Mouse (Mus musculus) midbrain, embryonic 16.5 days (tissue): ENCODE data around the gene Megf11. TPM values are rescaled to one million over a fixed set of nuclear protein-coding genes. Genes with fewer than 3 reads are reported as not detected.
A peak's percentile ranks its signal among the peaks of the same experiment; 100 is the strongest.
"Not testable (repeated sequence)": the region's sequence is repeated elsewhere in the genome, so short reads cannot be mapped to it uniquely, and the experiment has no call there.

Source experiments
- ATAC-seq: fragments of 200-750 bp; cut with Nextera tagmentation; 2 replicates; pipeline ENCODE4 v1.8.0; 2017; ENCODE audit warnings: moderate TSS enrichment
- H3K27ac ChIP-seq: fragments of 300-500 bp; sonication (generic); 2 replicates; pipeline ENCODE4 v1.5.1; 2014; ENCODE audit warnings: mild to moderate bottlenecking, low read length, mixed read lengths
- H3K27me3 ChIP-seq: fragments of 300-500 bp; sonication (generic); 2 replicates; pipeline ENCODE4 v1.6.1; 2014; ENCODE audit warnings: low read depth, low read length, mixed read lengths; ENCODE audit not compliant: control insufficient read depth, insufficient read depth
- H3K36me3 ChIP-seq: fragments of 300-500 bp; sonication (generic); 2 replicates; pipeline ENCODE4 v1.6.1; 2014; ENCODE audit warnings: mild to moderate bottlenecking, low read length, moderate library complexity, mixed read lengths; ENCODE audit not compliant: control insufficient read depth, insufficient read depth
- H3K4me1 ChIP-seq: fragments of 300-500 bp; sonication (generic); 2 replicates; pipeline ENCODE4 v1.6.1; 2014; ENCODE audit warnings: mild to moderate bottlenecking, low read length, mixed read lengths; ENCODE audit not compliant: control insufficient read depth, insufficient read depth
- H3K4me2 ChIP-seq: fragments of 300-500 bp; sonication (generic); 2 replicates; pipeline ENCODE4 v1.6.1; 2014; ENCODE audit warnings: mild to moderate bottlenecking, low read length, mixed read lengths
- H3K4me3 ChIP-seq: fragments of 300-500 bp; sonication (generic); 2 replicates; pipeline ENCODE4 v1.5.1; 2014; ENCODE audit warnings: low read depth, mild to moderate bottlenecking, low read length, moderate library complexity, mixed read lengths
- H3K9ac ChIP-seq: fragments of 300-500 bp; sonication (generic); 2 replicates; pipeline ENCODE4 v1.6.1; 2014; ENCODE audit warnings: low read depth, low read length, mixed read lengths
- H3K9me3 ChIP-seq: fragments of 300-500 bp; sonication (generic); replicated peaks from 2 replicates; pipeline ENCODE4 v1.6.1; 2014; ENCODE audit warnings: mild to moderate bottlenecking, low read length, mixed read lengths; ENCODE audit not compliant: control insufficient read depth, poor library complexity, severe bottlenecking
- WGBS: fragments of 180-500 bp; shearing (Covaris S2); extraction: QIAGEN DNeasy Blood & Tissue Kit; methylation state at CpG from one replicate; pipeline ENCODE4 v1.1.7; 2014; 5-methylcytosine and 5-hydroxymethylcytosine counted together
- polyA plus RNA-seq: library from polyadenylated mRNA; unstranded; fragments of >200 nt; fragmentation: Nextera tagmentation; extraction: Ambion mirVana; gene quantifications from 2 replicates; pipeline ENCODE4 v1.2.1, GENCODE M21; 2015

Gene Megf11
- polyA plus RNA-seq, 1 experiment from 2014 or later, result 20.5 TPM

GRCm38 (mm10) chr9:64470806-64471205, 85.4 kb downstream of the Megf11 start:
- no peak overlapping the region for H3K4me3 ChIP-seq
- no peaks in the 10 kb centered on the region for H3K27me3 ChIP-seq
- 100% methylated on average over 1 of the region's 1 CpGs for WGBS
- no peak overlapping the region for H3K9ac ChIP-seq
- no peak overlapping the region for H3K27ac ChIP-seq
- peaks cover 14% of the 10 kb centered on the region for H3K4me1 ChIP-seq
- ATAC-seq, result no peak
- no peak overlapping the region for H3K4me2 ChIP-seq
- H3K9me3 ChIP-seq, result no peaks in the 10 kb centered on the region
- no peaks in the 10 kb centered on the region for H3K36me3 ChIP-seq

- Histone ChIP-seq H3K4me2 (no peak overlapping the region), H3K4me3 (no peak overlapping the region), H3K27me3 (no peaks in the 10 kb centered on the region), H3K4me1 (peaks cover 18% of the 10 kb centered on the region), H3K9ac (no peak overlapping the region), H3K27ac (no peak overlapping the region), H3K36me3 (no peaks in the 10 kb centered on the region), H3K9me3 (no peaks in the 10 kb centered on the region)
- ATAC-seq, result no peak
- WGBS, result 85% methylated on average over 3 of the region's 3 CpGs
Observed at GRCm38 (mm10) chr9:64471336-64471735, 85.9 kb downstream of the Megf11 start.

GRCm38 (mm10) chr9:64472165-64472564, 86.7 kb downstream of the Megf11 start:
- H3K4me2 ChIP-seq, result no peak overlapping the region
- H3K27me3 ChIP-seq, result no peaks in the 10 kb centered on the region
- no peak overlapping the region for H3K27ac ChIP-seq
- no peaks in the 10 kb centered on the region for H3K36me3 ChIP-seq
- peaks cover 18% of the 10 kb centered on the region for H3K4me1 ChIP-seq
- H3K4me3 ChIP-seq, result no peak overlapping the region
- no peak for ATAC-seq
- H3K9ac ChIP-seq, result no peak overlapping the region
- no peaks in the 10 kb centered on the region for H3K9me3 ChIP-seq
- WGBS, result 45% methylated on average over 2 of the region's 2 CpGs

- Histone ChIP-seq H3K4me3 (no peak overlapping the region), H3K9ac (no peak overlapping the region), H3K27ac (no peak overlapping the region), H3K4me2 (no peak overlapping the region), H3K9me3 (no peaks in the 10 kb centered on the region), H3K4me1 (peaks cover 18% of the 10 kb centered on the region), H3K36me3 (no peaks in the 10 kb centered on the region), H3K27me3 (no peaks in the 10 kb centered on the region)
- whole genome bisulfite sequencing, result 64% methylated on average over 6 of the region's 6 CpGs
- ATAC-seq, result no peak
Observed at GRCm38 (mm10) chr9:64472743-64473142, 87.3 kb downstream of the Megf11 start.

GRCm38 (mm10) chr9:64473170-64473569, 87.7 kb downstream of the Megf11 start:
- no peak overlapping the region for H3K27ac ChIP-seq
- no peaks in the 10 kb centered on the region for H3K36me3 ChIP-seq
- WGBS, result 78% methylated on average over 2 of the region's 2 CpGs
- peaks cover 18% of the 10 kb centered on the region for H3K4me1 ChIP-seq
- H3K4me2 ChIP-seq, result no peak overlapping the region
- no peak overlapping the region for H3K9ac ChIP-seq
- no peak for ATAC-seq
- no peak overlapping the region for H3K4me3 ChIP-seq
- no peaks in the 10 kb centered on the region for H3K27me3 ChIP-seq
- H3K9me3 ChIP-seq, result no peaks in the 10 kb centered on the region

- H3K9ac ChIP-seq, result no peak overlapping the region
- ATAC-seq, result no peak
- no peaks in the 10 kb centered on the region for H3K36me3 ChIP-seq
- no peaks in the 10 kb centered on the region for H3K9me3 ChIP-seq
- no peak overlapping the region for H3K27ac ChIP-seq
- H3K4me3 ChIP-seq, result no peak overlapping the region
- 52% methylated on average over 4 of the region's 4 CpGs for WGBS
- H3K4me2 ChIP-seq, result no peak overlapping the region
- H3K27me3 ChIP-seq, result no peaks in the 10 kb centered on the region
- peaks cover 18% of the 10 kb centered on the region for H3K4me1 ChIP-seq
Observed at GRCm38 (mm10) chr9:64473695-64474094, 88.3 kb downstream of the Megf11 start.

GRCm38 (mm10) chr9:64474142-64474541, 88.7 kb downstream of the Megf11 start:
- Histone ChIP-seq H3K36me3 (no peaks in the 10 kb centered on the region), H3K4me1 (peaks cover 18% of the 10 kb centered on the region), H3K4me2 (no peak overlapping the region), H3K27me3 (no peaks in the 10 kb centered on the region), H3K9me3 (no peaks in the 10 kb centered on the region), H3K27ac (no peak overlapping the region), H3K4me3 (no peak overlapping the region), H3K9ac (no peak overlapping the region)
- WGBS, result 62% methylated on average over 4 of the region's 4 CpGs
- no peak for ATAC-seq

- Histone ChIP-seq H3K4me3 (no peak overlapping the region), H3K27me3 (no peaks in the 10 kb centered on the region), H3K9ac (no peak overlapping the region), H3K9me3 (no peaks in the 10 kb centered on the region), H3K36me3 (no peaks in the 10 kb centered on the region), H3K4me1 (peaks cover 18% of the 10 kb centered on the region), H3K4me2 (no peak overlapping the region), H3K27ac (no peak overlapping the region)
- ATAC-seq, result peak; percentile 65
- 24% methylated on average over 2 of the region's 2 CpGs for whole genome bisulfite sequencing
Observed at GRCm38 (mm10) chr9:64475942-64476341, 90.5 kb downstream of the Megf11 start.

- not testable (repeated sequence) for H3K4me3 ChIP-seq, H3K4me2 ChIP-seq, ATAC-seq, H3K9ac ChIP-seq, H3K27me3 ChIP-seq, H3K27ac ChIP-seq, H3K9me3 ChIP-seq, H3K36me3 ChIP-seq
- WGBS, result 68% methylated on average over 7 of the region's 7 CpGs
- H3K4me1 ChIP-seq, result peaks cover 18% of the 10 kb centered on the region
Observed at GRCm38 (mm10) chr9:64477397-64477796, 92.0 kb downstream of the Megf11 start.

GRCm38 (mm10) chr9:64482126-64482525, 96.7 kb downstream of the Megf11 start:
- Histone ChIP-seq H3K4me2 (no peak overlapping the region), H3K4me1 (no peaks in the 10 kb centered on the region), H3K9ac (no peak overlapping the region), H3K9me3 (no peaks in the 10 kb centered on the region), H3K27me3 (no peaks in the 10 kb centered on the region), H3K27ac (no peak overlapping the region), H3K36me3 (no peaks in the 10 kb centered on the region), H3K4me3 (no peak overlapping the region)
- 80% methylated on average over 5 of the region's 5 CpGs for WGBS
- no peak for ATAC-seq
